ENCODE assay signal across 17 mouse cellular contexts in genomic region chr5:46709596-46709995, GRCm38 (mm10).
DNase-seq lines count a peak whose midpoint lies in the region; ATAC-seq and TF ChIP-seq lines count a peak whose summit lies in the region.
"Had no signal": no experiment of that assay in that cellular context is flagged by ENCODE, and none has a peak within 500 bp of the region (broad histone marks: within the 10 kb centered on the region; RNA-seq: fewer than 3 reads in every experiment).

No protein-coding gene starts in this region.

- no peak overlapping the region for H3K4me3 ChIP-seq in liver, adult 2 months (ENCODE audit: insufficient read depth, low read depth, low read length)
- no peak overlapping the region for H3K4me3 ChIP-seq in kidney, embryonic 16.5 days (ENCODE audit: low read length)
- H3K4me3 ChIP-seq in forebrain, postnatal 0 days (ENCODE audit: low read depth, low read length), result no peak overlapping the region
- H3K4me3 ChIP-seq: embryonic facial prominence, embryonic 10.5 days; layer of hippocampus, adult 2 months; limb, embryonic 15.5 days; lung, embryonic 15.5 days had no signal

- H3K9ac ChIP-seq in liver, adult 2 months (ENCODE audit: low read depth, low read length), result no peak overlapping the region
- no peak overlapping the region for H3K9ac ChIP-seq in kidney, embryonic 16.5 days (replicated peaks; ENCODE audit: low read length)
- H3K9ac ChIP-seq in forebrain, postnatal 0 days, result no peak overlapping the region
- H3K9ac ChIP-seq: hindbrain, embryonic 14.5 days; limb, embryonic 15.5 days; lung, embryonic 15.5 days had no signal

- peaks cover 3% of the 10 kb centered on the region; the same call in 1 of the 2 replicates for H3K4me1 ChIP-seq in liver, adult 2 months (ENCODE audit: control insufficient read depth, insufficient read depth, low read length)
- no peaks in the 10 kb centered on the region for H3K4me1 ChIP-seq in kidney, embryonic 16.5 days (ENCODE audit: insufficient read depth, low read length)
- no peaks in the 10 kb centered on the region for H3K4me1 ChIP-seq in forebrain, postnatal 0 days (ENCODE audit: insufficient read depth)
- H3K4me1 ChIP-seq: embryonic facial prominence, embryonic 10.5 days; limb, embryonic 15.5 days; lung, embryonic 15.5 days had no signal

- no peaks in the 10 kb centered on the region for H3K79me2 ChIP-seq in liver, adult 2 months (ENCODE audit: control insufficient read depth, insufficient read depth, low read length)

- ATAC-seq in kidney, embryonic 16.5 days (ENCODE audit: low FRiP score, low TSS enrichment), result peak; percentile 49; the same call in 1 of the 2 replicates
- ATAC-seq in forebrain, postnatal 0 days, result no peak

- H3K4me2 ChIP-seq in kidney, embryonic 16.5 days (replicated peaks; ENCODE audit: low read depth, low read length), result no peak overlapping the region
- H3K4me2 ChIP-seq in forebrain, postnatal 0 days (ENCODE audit: low read depth), result no peak overlapping the region
- H3K4me2 ChIP-seq: heart, embryonic 11.5 days; hindbrain, embryonic 14.5 days; limb, embryonic 15.5 days; lung, embryonic 15.5 days had no signal

- DNase-seq in liver, adult 2 months (ENCODE audit: extremely low read depth, low read depth, low spot score), result peak; percentile 78
- no peak for DNase-seq in liver
- DNase-seq in kidney, adult 18-20 months, result peak; percentile 41
- peak; percentile 3 for DNase-seq in lung, postnatal 36 days
- no peak for DNase-seq in forebrain, postnatal 0 days
- DNase-seq in embryo, embryonic 10 days (ENCODE audit: low spot score), result no peak
- DNase-seq: cerebellum, adult 8-10 months; heart, postnatal 10 days; layer of hippocampus, postnatal 36 days; spleen, adult 18-20 months had no signal

- no peak for TF ChIP-seq CTCF in liver, adult 2 months (IDR thresholded peaks at IDR 0.05; ENCODE audit: low read depth, low read length)
- no peak for TF ChIP-seq CTCF in forebrain, postnatal 0 days (IDR thresholded peaks at IDR 0.05; ENCODE audit: low read depth)

- TF ChIP-seq POLR2A in liver, adult 2 months (IDR thresholded peaks at IDR 0.05; ENCODE audit: extremely low read depth, insufficient read depth, low read length), result no peak

- H3K27ac ChIP-seq in liver, adult 2 months (replicated peaks; ENCODE audit: insufficient read depth, low read depth, low read length), result no peak overlapping the region
- H3K27ac ChIP-seq in kidney, embryonic 16.5 days (ENCODE audit: low read length), result no peak overlapping the region
- H3K27ac ChIP-seq in forebrain, postnatal 0 days (ENCODE audit: low read depth, low read length), result no peak overlapping the region
- H3K27ac ChIP-seq: embryonic facial prominence, embryonic 10.5 days; hindbrain, embryonic 14.5 days; layer of hippocampus, adult 2 months; limb, embryonic 15.5 days; lung, embryonic 15.5 days had no signal

- H3K36me3 ChIP-seq in liver, adult 2 months (ENCODE audit: control insufficient read depth, insufficient read depth, low read length), result no peaks in the 10 kb centered on the region
- no peaks in the 10 kb centered on the region for H3K36me3 ChIP-seq in kidney, embryonic 16.5 days (ENCODE audit: insufficient read depth, low read length)
- no peaks in the 10 kb centered on the region for H3K36me3 ChIP-seq in forebrain, postnatal 0 days (ENCODE audit: insufficient read depth)
- H3K36me3 ChIP-seq: embryonic facial prominence, embryonic 10.5 days; limb, embryonic 15.5 days; lung, embryonic 15.5 days had no signal

- no peaks in the 10 kb centered on the region for H3K27me3 ChIP-seq in liver, adult 2 months (ENCODE audit: control insufficient read depth, insufficient read depth, low read length)
- no peaks in the 10 kb centered on the region for H3K27me3 ChIP-seq in kidney, embryonic 16.5 days (ENCODE audit: insufficient read depth, low read length)
- no peaks in the 10 kb centered on the region for H3K27me3 ChIP-seq in forebrain, postnatal 0 days (ENCODE audit: insufficient read depth, low read length)
- H3K27me3 ChIP-seq: limb, embryonic 15.5 days; lung, embryonic 15.5 days had no signal

- H3K9me3 ChIP-seq in kidney, embryonic 16.5 days (ENCODE audit: low read length), result no peaks in the 10 kb centered on the region
- no peaks in the 10 kb centered on the region for H3K9me3 ChIP-seq in forebrain, postnatal 0 days (ENCODE audit: low read length)
- H3K9me3 ChIP-seq: embryonic facial prominence, embryonic 10.5 days; limb, embryonic 15.5 days; lung, embryonic 15.5 days had no signal

- WGBS in liver, adult 2 months, result 36% methylated on average over 3 of the region's 3 CpGs
- WGBS in kidney, embryonic 16.5 days, result 53% methylated on average over 3 of the region's 3 CpGs
- 73% methylated on average over 3 of the region's 3 CpGs for WGBS in forebrain, postnatal 0 days

Comparison
In these comparisons a context has a peak if more than half of its experiments do, and no peak if none do; other contexts are left out.
1. DNase-seq: peak in liver, adult 2 months (single experiment), kidney, adult 18-20 months (single experiment) and lung, postnatal 36 days (single experiment); none in liver (single experiment), forebrain, postnatal 0 days (single experiment) and embryo, embryonic 10 days (single experiment).